ENCODE assay signal across 17 mouse cellular contexts in genomic region chr12:39711807-39712206, GRCm38 (mm10).
"Had no signal": no experiment of that assay in that cellular context is flagged by ENCODE, and none has a peak within 500 bp of the region (broad histone marks: within the 10 kb centered on the region; RNA-seq: fewer than 3 reads in every experiment).

No protein-coding gene starts in this region.

- ATAC-seq: liver, embryonic 12.5 days; liver, postnatal 0 days; lung, postnatal 0 days; midbrain, embryonic 13.5 days; midbrain, embryonic 15.5 days; midbrain, embryonic 16.5 days had no signal

- DNase-seq: left cerebral cortex, postnatal 4 days; liver; liver, embryonic 13.5 days; liver, postnatal 0 days; lung, adult 18-20 months; lung, adult 2 months; lung, embryonic 14.5 days; lung, postnatal 10 days; lung, postnatal 14 days; lung, postnatal 36 days; lung, postnatal 4 days; midbrain, embryonic 14.5 days had no signal
